ENCODE assay signal across 10 mouse cellular contexts in the genomic region with DNA sequence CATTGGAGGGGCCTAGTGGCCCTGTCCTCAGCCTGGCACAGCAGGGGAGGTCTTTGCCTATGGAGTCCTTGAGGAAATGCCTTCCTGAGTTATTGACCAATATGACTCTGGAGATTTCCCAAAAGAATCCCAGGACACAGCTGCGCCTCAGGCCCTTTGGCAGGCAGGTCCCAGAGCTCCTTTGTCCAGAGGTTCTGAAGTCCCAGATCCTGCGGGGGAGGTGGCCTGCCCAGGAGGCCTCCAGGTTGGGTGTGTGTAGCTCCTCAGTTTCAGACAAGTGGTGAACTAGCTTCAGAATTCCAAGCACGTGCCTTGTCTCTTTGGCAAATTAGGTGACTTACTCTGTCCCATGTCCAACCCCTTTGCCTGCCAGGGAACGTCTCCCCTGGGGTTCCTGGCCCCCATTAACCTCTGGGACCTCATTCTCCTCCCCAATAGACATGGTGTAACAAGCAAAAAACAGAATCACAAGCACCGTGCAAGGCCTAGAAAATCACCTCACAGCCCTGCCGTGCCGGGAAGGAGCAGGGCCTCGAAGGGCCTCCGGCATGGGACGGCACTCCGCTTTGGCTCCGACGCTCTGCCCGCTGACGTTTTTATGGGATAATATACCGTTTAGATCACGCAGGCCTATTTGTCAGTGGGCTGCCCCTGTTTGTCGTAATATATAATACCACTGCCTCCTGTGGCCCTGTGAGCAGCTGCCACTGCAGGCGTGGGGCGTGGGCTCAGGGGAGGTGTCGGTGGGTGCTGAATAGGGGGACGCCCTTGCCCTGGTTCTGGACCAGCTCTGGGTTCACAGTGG. TPM values are rescaled to one million over a fixed set of nuclear protein-coding genes. Genes with fewer than 3 reads are reported as not detected.
A peak's percentile ranks its signal among the peaks of the same experiment; 100 is the strongest.
DNase-seq lines count a peak whose midpoint lies in the region; ATAC-seq lines count a peak whose summit lies in the region.
"Had no signal": no experiment of that assay in that cellular context is flagged by ENCODE, and none has a peak within 500 bp of the region (broad histone marks: within the 10 kb centered on the region; RNA-seq: fewer than 3 reads in every experiment).

No protein-coding gene starts in this region.

- H3K4me3 ChIP-seq in lung, embryonic 16.5 days (ENCODE audit: low read length): no peak overlapping the region
- H3K4me3 ChIP-seq in forebrain, embryonic 11.5 days (ENCODE audit: low read depth, low read length): peak overlapping the region; percentile 5; the same call in 1 of the 2 replicates
- no peak overlapping the region for H3K4me3 ChIP-seq in intestine, embryonic 15.5 days (replicated peaks)
- no peak overlapping the region for H3K4me3 ChIP-seq in stomach, embryonic 14.5 days (ENCODE audit: low read depth, low read length)

- 41% methylated on average over 22 of the region's 22 CpGs for WGBS in lung, embryonic 16.5 days
- WGBS in forebrain, embryonic 11.5 days: 45% methylated on average over 22 of the region's 22 CpGs
- WGBS in intestine, embryonic 15.5 days: 25% methylated on average over 22 of the region's 22 CpGs
- 43% methylated on average over 22 of the region's 22 CpGs for WGBS in stomach, embryonic 14.5 days

- DNase-seq in lung, adult 18-20 months: no peak
- peak; percentile 62 for DNase-seq in forebrain, embryonic 11.5 days (ENCODE audit: low spot score)
- no peak for DNase-seq in testis, postnatal 14 days (ENCODE audit: low spot score)
- DNase-seq in urinary bladder, postnatal 10 days (ENCODE audit: low spot score): no peak
- DNase-seq in layer of hippocampus, postnatal 14 days (ENCODE audit: low spot score in 2 of 2): no peak
- DNase-seq: layer of hippocampus, postnatal 36 days; right cerebral cortex, postnatal 25 days had no signal

- H3K4me2 ChIP-seq in lung, embryonic 16.5 days (ENCODE audit: low read depth, low read length): peak overlapping the region; percentile 2; the same call in 1 of the 2 replicates
- peak overlapping the region; percentile 32 for H3K4me2 ChIP-seq in forebrain, embryonic 11.5 days (ENCODE audit: low read depth, low read length, severe bottlenecking)
- H3K4me2 ChIP-seq in intestine, embryonic 15.5 days (replicated peaks): peak overlapping the region; percentile 27
- 0 out of 2 replicates have a peak overlapping the region, but pooled peaks have one; percentile 1 for H3K4me2 ChIP-seq in stomach, embryonic 14.5 days (replicated peaks; ENCODE audit: low read depth, low read length)

- H3K27me3 ChIP-seq in lung, embryonic 16.5 days (ENCODE audit: control insufficient read depth, insufficient read depth, low read depth, low read length): no peaks in the 10 kb centered on the region
- no peaks in the 10 kb centered on the region for H3K27me3 ChIP-seq in forebrain, embryonic 11.5 days (ENCODE audit: control insufficient read depth, insufficient read depth, low read length)
- no peaks in the 10 kb centered on the region for H3K27me3 ChIP-seq in intestine, embryonic 15.5 days (replicated peaks)
- H3K27me3 ChIP-seq in stomach, embryonic 14.5 days (ENCODE audit: control insufficient read depth, insufficient read depth, low read length): no peaks in the 10 kb centered on the region

- H3K9me3 ChIP-seq in lung, embryonic 16.5 days (ENCODE audit: control insufficient read depth, low read length): no peaks in the 10 kb centered on the region
- no peaks in the 10 kb centered on the region for H3K9me3 ChIP-seq in forebrain, embryonic 11.5 days (ENCODE audit: control insufficient read depth, low read length)
- H3K9me3 ChIP-seq in intestine, embryonic 15.5 days: no peaks in the 10 kb centered on the region
- no peaks in the 10 kb centered on the region for H3K9me3 ChIP-seq in stomach, embryonic 14.5 days (ENCODE audit: control insufficient read depth, low read depth, low read length)

- H3K9ac ChIP-seq in lung, embryonic 16.5 days (ENCODE audit: low read length): peak overlapping the region; percentile 40
- H3K9ac ChIP-seq in forebrain, embryonic 11.5 days (ENCODE audit: low read length): peak overlapping the region; percentile 30
- H3K9ac ChIP-seq in intestine, embryonic 15.5 days: no peak overlapping the region; the same call in 1 of the 2 replicates
- no peak overlapping the region for H3K9ac ChIP-seq in stomach, embryonic 14.5 days (replicated peaks; ENCODE audit: low read depth, low read length)

- no peak for ATAC-seq in lung, embryonic 16.5 days (ENCODE audit: low read depth)
- ATAC-seq in forebrain, embryonic 11.5 days (replicated peaks; ENCODE audit: low FRiP score): no peak; the same call in 1 of the 2 replicates
- ATAC-seq in intestine, embryonic 15.5 days: no peak; the same call in 1 of the 2 replicates
- ATAC-seq in stomach, embryonic 14.5 days (ENCODE audit: insufficient number of reproducible peaks, insufficient read depth, low FRiP score, low read depth): no peak

- peaks cover 76% of the 10 kb centered on the region for H3K4me1 ChIP-seq in lung, embryonic 16.5 days (replicated peaks; ENCODE audit: control insufficient read depth, insufficient read depth, low read length)
- peaks cover 47% of the 10 kb centered on the region for H3K4me1 ChIP-seq in forebrain, embryonic 11.5 days (replicated peaks; ENCODE audit: control insufficient read depth, insufficient read depth, low read length)
- H3K4me1 ChIP-seq in intestine, embryonic 15.5 days (replicated peaks): peaks cover 63% of the 10 kb centered on the region
- H3K4me1 ChIP-seq in stomach, embryonic 14.5 days (ENCODE audit: control insufficient read depth, insufficient read depth, low read length): peaks cover 65% of the 10 kb centered on the region

- no peaks in the 10 kb centered on the region for H3K36me3 ChIP-seq in lung, embryonic 16.5 days (ENCODE audit: control insufficient read depth, insufficient read depth, low read length)
- H3K36me3 ChIP-seq in forebrain, embryonic 11.5 days (ENCODE audit: control insufficient read depth, insufficient read depth, low read length): no peaks in the 10 kb centered on the region
- no peaks in the 10 kb centered on the region for H3K36me3 ChIP-seq in intestine, embryonic 15.5 days
- no peaks in the 10 kb centered on the region for H3K36me3 ChIP-seq in stomach, embryonic 14.5 days (ENCODE audit: control insufficient read depth, insufficient read depth, low read length)

- H3K27ac ChIP-seq in lung, embryonic 16.5 days (ENCODE audit: low read length): peak overlapping the region; percentile 94
- peak overlapping the region; percentile 5 for H3K27ac ChIP-seq in forebrain, embryonic 11.5 days (ENCODE audit: low read depth, low read length)
- H3K27ac ChIP-seq in intestine, embryonic 15.5 days: peak overlapping the region; percentile 72
- H3K27ac ChIP-seq in stomach, embryonic 14.5 days (ENCODE audit: low read length): peak overlapping the region; percentile 83; the same call in 1 of the 2 replicates

RNA-seq across cellular contexts. Expression of a gene that starts 10.2 kb away (rescaled TPM):
- 7.0 and 7.5 TPM in 2 replicates for polyA plus RNA-seq in lung, embryonic 16.5 days (2015; fragmentation: Nextera tagmentation; extraction: Ambion mirVana)
- polyA plus RNA-seq in forebrain, embryonic 11.5 days (2014; fragmentation: Nextera tagmentation; extraction: Ambion mirVana): 25.2 and 30.3 TPM in 2 replicates
- 5.8 and 7.1 TPM in 2 replicates for polyA plus RNA-seq in intestine, embryonic 15.5 days (2015; fragmentation: Nextera tagmentation; extraction: Ambion mirVana)
- polyA plus RNA-seq in stomach, embryonic 14.5 days (2014; fragmentation: Nextera tagmentation; extraction: Ambion mirVana): 12.2 and 13.4 TPM in 2 replicates
- 10 to 100 TPM; 20.3 to 20.7 TPM for total RNA-seq in layer of hippocampus, postnatal 14 days (2021)

Comparison
In these comparisons a context has a peak if more than half of its experiments do, and no peak if none do; other contexts are left out.
1. H3K27ac ChIP-seq: peak in every context shown above with its lines; median percentile 94 in lung, embryonic 16.5 days; 83 in stomach, embryonic 14.5 days; 72 in intestine, embryonic 15.5 days; 5 in forebrain, embryonic 11.5 days.
2. H3K9ac ChIP-seq: peak in lung, embryonic 16.5 days (single experiment) and forebrain, embryonic 11.5 days (single experiment); none in intestine, embryonic 15.5 days (single experiment) and stomach, embryonic 14.5 days (single experiment).
3. Peak in every context shown above with its lines, with median percentiles within 50 percentile points of each other: H3K4me2 ChIP-seq.